Mouse (Mus musculus) thymus, postnatal 36 days (tissue): ENCODE results near the gene Cldn9.
A peak's percentile ranks its signal among the peaks of the same experiment; 100 is the strongest.

Experiments
- DNase-seq, 2 experiments: peaks; one replicate each; pipeline ENCODE4 v3.0.0; 2022; ENCODE audit warnings: mixed read lengths in 2 of 2

Gene Cldn9

DNA sequence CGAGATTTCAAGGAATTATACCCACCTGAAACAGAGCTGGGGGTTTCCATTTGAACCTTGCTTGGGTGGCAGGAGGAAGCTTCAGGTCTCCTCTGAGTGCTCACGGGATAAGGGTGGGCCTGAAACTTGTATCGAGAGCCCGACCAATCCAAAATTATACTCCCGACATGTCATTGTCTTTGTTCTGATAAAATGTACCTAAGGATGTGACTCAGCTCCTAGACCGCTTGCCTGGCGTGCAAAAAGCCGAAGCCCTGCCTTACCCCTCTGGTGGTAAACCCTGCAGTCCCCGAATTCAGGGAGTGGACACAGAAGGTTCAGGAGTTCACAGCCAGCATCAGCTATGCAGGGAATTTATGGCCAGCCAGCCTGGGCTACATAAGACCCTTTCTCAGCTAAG, 3.5 kb downstream of the Cldn9 start:
- DNase-seq: no peak

DNA sequence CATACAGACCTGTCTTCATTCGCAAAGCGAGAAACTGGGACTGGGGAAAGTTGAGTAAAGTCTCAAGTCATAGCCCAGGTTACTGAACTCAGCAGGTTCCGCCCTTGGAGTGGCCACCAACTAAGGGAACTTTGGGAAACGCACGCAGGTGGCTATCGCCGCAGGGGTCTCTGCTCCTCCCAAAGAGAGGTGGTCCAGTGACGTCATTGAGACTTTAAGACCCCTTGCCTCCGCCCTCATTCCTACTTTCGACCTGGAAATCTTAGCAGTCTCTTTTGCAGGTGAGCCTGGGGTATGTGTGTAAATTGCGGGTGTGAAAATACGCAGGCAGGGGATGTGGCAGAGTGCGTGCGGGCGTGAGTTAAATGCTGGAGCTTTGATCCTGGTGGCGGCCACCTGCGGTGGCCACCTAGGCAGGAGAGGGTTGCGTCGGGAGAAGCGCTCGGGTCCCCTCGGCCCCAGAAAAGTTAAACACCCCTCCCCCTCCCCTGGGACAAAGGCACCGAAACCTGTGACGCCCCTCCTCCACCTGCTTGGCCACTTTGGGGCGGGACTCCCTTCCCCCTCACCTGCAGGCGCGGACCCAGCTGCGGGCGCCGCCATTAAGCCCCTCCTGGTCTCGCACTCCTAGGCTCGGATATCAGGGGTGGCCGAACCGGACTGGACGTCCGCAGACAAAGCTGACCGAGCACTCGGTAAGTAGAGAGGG, 4.5 kb downstream of the Cldn9 start, which contains the start of gene Cldn6:
Cldn6 (plus strand) TSS at position 123 of the 709 bp plus-strand sequence.
- DNase-seq: no peak

DNA sequence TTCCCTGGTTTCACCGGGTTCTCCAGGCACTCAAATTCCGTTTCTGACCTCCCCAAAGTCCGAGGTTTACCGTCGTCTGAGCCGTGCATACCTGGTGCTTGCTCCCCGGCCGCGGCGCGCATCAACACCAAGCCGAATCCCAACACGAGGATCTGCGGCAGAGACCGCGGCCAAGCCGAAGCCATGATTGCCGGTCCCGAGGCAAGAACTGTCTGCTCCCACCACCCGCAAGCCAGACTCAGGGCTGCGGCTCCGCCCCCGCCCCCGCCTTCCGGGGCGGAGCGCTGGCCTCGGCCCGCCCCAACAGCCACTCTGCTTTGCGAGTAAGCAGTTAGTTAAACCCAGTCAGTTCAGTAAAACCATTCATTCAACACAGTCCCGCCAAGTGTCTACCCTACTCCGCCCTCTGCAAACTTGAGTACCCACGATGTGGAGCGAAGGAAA, 6.6 kb downstream of the Cldn9 start, which contains the start of gene Tnfrsf12a:
Tnfrsf12a (minus strand) TSS at position 233 of the 444 bp plus-strand sequence.
- peak; percentile 87 to 92 for DNase-seq

DNA sequence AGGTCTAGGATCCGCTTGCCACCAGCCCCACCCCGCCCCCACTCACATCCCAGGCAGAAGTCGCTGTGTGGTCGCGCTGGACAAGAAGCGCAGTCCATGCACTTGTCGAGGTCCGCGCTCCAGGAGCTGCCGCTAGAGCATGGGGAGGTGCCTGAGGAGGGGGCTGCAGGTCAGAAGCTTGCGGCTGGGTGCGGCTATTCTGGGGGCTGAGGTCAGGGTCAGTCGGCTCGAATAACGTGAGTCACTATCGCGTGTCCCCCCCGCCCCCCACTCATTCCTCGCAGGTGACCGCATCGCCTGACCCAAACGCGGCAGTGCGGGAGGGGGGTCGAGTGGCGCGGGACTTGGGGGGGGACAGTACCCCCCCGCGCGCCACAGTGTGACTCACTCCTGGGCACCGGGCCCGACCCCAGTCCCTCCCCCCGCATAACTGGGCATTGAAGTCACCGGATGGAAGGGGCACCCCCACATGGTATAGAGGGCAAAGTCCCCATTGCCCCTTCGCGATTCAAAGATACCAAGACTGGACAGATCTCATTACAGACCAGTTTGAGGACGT, 7.3 kb downstream of the Cldn9 start:
- DNase-seq: peak in 1 of 2 experiments; percentile 52

- DNase-seq: peak in 1 of 2 experiments; percentile 32
Observed at GRCm38 (mm10) chr17:23675564-23676281, 8.1 kb downstream of the Cldn9 start.

DNA sequence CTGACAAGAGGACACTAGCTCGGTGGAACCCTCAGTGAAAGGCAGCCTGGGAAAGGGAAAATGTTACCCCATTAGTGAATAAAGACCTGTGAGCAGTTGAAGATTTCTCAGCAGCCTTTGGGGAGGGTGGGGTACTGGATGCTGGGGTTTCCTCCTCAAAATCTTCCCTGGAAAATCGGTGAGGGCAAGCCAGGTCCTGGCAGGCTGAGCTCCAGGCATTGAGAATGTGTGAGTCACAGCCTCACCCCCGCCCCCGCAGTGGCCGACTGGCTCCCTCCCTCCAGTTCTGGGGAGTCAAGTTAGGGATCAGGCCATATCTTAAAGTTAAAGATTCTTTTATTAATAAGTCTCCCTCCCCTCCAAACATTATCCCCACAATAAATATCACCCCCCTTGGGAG, 8.7 kb downstream of the Cldn9 start:
- no peak for DNase-seq

DNA sequence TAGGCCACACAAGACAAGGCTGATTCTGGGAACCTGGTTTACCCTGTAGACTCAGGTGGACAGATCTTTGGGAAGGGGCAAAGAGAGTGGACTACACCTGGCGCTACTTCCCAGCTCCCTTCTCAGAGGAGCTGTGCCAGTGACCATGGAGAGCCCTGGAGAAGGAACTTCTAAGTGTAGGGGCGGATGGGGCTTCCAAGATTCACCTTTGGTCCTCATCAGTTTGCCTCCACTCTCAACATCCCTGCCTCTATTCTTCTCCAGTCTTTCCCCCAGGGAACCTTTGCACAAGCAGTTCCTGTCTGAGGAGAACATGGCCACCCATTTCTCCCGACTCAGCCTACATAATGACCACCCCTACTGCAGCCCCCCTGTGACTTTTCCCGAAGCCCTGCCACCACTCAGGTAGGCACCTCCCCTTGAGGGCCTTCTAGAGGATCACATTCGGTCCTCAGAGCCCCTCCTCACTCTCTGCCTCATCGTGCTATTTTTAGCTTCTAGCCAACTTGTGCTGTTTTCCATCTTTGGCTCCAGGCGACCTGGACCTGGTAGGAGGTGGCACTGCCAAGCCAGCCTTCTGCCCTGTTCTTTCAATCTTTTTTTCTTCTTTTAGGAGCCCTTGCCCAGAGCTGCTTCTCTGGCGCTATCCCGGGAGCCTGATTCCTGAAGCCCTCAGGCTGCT, 9.4 kb downstream of the Cldn9 start:
- no peak for DNase-seq

DNA sequence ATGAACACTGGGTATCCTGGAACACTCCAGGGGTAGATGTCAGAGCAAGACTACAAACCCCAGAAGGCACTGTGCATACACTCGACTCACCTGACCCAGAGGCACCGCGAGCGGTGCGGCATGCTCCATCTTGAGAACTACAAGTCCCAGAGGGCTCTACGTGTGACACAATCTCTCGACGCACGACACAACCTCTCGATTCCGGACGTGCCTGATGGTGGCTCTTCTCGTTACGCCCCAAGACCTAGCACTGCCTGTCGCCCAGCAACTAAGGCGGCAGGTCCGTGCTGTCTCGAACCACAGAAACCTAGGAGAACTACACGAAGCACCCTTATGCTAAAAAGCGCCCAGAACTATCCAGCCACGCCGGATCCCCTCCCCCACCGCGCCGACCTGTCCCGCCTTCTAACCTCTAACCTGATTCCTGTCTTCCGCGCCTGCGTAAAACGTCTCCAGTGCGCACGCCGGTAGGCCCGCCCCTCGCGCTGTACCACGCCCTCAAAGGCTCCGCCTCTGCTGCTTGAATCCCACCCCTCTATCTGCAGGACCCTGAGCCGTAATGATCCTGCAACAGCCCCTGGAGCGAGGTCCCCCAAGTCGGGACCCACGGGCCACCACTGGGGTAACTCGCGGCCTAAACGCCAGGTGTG, 10.3 kb downstream of the Cldn9 start, which contains the start of the genes Hcfc1r1 and Thoc6:
Hcfc1r1 (plus strand) TSS at position 173 of the 650 bp plus-strand sequence.
Thoc6 (minus strand) TSS at position 459 of the 650 bp plus-strand sequence.
- DNase-seq: peak; percentile 93 to 94

- DNase-seq: no peak
Observed at GRCm38 (mm10) chr17:23672761-23673160, 11.1 kb downstream of the Cldn9 start.

- DNase-seq: no peak
Observed at GRCm38 (mm10) chr17:23671519-23671918, 12.3 kb downstream of the Cldn9 start.

GRCm38 (mm10) chr17:23670516-23671074, 13.2 kb downstream of the Cldn9 start:
- DNase-seq: no peak

- DNase-seq: no peak
Observed at GRCm38 (mm10) chr17:23665511-23665910, 18.3 kb downstream of the Cldn9 start.

DNA sequence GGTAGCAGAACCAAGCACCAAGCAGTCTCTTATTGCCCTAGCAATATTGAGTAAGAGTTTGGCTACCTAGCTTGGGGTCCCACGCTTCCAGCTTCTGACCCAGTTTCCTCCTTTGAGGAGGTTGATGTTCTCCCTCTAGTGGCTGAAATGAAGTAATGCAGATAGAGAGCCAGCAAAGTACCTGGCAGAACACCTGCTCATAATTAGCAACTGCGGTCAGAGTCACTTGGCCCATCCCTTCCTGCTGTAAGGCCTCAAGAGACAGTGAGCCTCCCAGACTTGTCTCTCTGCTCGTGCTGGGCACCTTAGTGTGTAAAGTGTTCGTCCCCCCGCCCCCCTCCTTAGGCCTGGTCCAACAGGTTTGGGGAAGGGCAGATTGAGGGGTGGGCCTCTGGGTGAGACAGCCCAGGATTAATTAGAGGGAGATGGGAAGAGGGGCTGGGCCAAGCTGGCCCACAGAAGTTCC, 19.2 kb downstream of the Cldn9 start:
- DNase-seq: no peak

DNA sequence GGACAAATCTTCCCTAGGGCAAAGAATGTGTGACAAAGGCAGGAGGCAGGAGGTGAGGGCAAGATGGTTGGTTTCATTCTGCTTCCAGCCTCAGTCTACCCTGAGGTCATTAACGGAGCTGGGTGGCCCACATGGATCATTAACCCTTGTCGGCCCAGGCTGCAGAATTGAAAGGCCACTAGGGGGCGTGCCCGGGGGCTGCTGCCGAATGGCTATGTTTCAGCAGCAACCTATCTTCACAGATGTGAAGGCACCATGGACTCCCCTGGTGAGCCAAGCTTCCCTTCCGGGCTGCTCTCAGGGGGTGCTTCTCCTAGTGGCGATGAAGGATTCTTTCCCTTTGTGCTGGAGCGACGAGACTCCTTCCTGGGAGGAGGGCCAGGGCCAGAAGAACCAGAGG, 22.3 kb downstream of the Cldn9 start:
- peak in 1 of 2 experiments; percentile 34 for DNase-seq

DNA sequence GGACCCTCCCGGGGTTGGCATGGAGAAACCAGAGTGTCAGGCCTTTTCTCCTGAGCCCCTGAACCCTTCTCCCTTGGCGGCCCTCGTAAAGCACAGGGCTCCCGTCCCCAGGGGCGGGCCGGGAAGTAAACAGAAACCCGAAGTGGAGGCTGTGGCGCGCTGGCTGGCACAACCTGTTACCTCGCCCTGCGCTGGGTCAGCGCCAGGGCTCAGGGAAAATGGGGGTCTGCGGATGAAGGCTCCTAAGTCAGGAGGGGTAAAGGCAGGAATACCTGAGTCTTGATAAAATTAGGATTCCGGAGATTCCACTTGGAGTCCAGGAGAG, 23.0 kb downstream of the Cldn9 start:
- DNase-seq: no peak

GRCm38 (mm10) chr17:23660117-23660875, 23.5 kb downstream of the Cldn9 start, which contains the start of gene Bicdl2:
Gene Bicdl2 (plus strand): TSS chr17:23660506.
- DNase-seq: peak; percentile 43 to 44

DNA sequence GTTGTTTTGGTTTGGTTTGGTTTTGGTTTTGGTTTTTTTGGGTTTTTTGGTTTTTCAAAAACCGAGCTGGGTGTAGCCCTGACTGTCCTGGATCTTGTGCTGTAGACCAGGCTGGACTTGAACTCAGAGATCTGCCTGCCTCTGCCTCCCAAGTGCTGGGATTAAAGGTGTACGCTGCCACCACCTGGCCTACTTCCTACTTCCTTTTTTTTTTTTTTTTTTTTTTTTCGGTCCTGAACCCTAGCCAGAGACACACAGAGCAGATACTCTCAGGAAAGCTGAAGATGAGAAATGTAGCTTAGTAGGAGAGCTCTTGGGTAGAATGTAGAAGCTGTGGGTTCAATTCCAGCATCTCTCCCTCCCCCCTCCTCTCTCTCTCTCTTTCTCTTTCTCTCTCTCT, 25.4 kb downstream of the Cldn9 start:
- no peak for DNase-seq

GRCm38 (mm10) chr17:23654410-23654809, 29.4 kb downstream of the Cldn9 start:
- DNase-seq: no peak

- no peak for DNase-seq
Observed at GRCm38 (mm10) chr17:23654001-23654400, 29.8 kb downstream of the Cldn9 start.

DNA sequence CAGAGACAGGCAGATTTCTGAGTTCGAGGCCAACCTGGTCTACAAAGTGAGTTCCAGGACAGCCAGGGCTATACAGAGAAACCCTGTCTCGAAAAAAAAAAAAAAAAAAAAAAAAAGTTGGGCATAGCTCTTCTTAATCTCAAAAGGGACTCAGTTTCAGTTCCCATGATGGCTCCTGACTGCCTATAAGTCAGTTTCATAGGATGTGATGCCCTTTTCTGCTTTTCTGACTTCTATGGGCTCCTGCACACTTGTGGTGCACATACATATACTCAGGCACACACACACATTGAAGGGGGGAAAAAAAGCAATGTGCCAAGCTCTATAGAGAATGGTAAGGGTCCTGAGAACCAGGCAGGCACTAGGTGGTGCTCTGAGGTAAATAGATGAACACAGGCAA, 30.5 kb downstream of the Cldn9 start:
- no peak for DNase-seq

GRCm38 (mm10) chr17:23651363-23651762, 32.5 kb downstream of the Cldn9 start:
- DNase-seq: no peak
